Mouse (Mus musculus) spleen, postnatal 14 days (tissue): ENCODE data around the gene Oprm1.

Experiments used
- DNase-seq, 2 experiments: peaks; one replicate each; pipeline ENCODE4 v3.0.0; 2021 to 2022; ENCODE audit warnings: low spot score in 2 of 2

Oprm1 gene

DNA sequence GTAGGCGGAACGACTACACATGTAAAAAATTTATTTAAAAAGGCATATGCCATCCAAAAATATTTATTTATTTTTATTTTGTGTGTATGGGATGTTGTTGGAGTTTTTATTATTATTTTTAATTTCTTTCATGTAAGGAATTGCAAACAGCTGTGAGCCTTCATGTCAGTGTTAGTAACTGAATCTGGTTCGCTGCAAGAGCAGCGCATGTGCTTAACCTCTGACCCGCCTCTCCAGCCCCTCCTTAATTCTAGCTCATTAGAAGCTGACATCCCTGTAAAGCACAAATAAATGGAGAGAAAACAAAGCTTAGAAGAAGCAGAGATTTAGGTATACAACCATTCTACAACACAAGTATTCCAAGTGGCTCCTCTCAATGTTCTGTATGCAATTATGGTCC lies 285.6 kb downstream of the Oprm1 start:
- DNase-seq, result no peak

DNA sequence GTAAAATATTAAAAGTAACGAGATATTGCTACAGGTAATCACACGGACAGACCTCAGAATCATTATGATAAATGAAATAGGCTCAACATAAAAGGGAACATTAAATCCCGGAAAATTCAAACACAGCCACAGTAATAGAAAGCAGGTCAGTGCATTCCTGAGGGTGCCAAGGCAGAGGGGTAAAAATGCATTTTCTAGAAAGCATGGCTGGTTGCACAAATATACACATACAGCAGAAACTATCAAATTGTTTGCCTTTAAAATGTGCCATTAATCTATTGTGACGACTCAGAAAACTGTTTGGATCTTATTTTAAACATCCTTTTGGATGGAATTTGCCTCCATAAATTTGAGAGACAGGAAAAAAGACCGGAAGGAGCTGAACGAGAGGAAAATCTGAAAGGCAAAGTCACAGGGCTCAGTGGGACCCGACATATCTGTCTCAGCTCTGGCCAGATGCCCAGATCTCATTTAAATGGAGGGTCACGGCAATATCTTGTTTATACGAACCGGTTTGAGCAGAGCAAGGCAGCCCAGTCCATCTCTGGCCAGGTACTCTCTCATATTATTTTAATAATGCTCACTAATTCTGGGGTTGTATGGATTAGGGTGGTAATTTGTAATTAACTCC lies 289.1 kb downstream of the Oprm1 start:
- DNase-seq, result no peak

DNA sequence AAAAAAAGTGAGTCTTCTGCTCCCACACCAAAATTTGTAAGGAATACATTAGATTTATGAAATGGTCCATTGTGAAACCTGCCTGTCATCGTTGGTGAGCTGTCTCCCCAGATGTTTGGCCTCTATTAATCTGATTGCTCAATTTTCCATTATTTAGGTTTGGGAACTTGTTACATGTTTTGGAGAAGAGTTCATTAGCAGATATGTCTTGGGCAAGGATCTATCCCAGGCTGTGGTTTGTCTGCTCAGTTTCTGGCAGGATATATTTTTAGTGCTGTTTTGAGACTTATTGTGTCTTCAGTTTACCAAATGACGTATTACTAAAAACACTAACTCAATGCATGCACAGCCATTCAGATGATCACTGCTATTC lies 289.6 kb downstream of the Oprm1 start:
- no peak for DNase-seq

DNA sequence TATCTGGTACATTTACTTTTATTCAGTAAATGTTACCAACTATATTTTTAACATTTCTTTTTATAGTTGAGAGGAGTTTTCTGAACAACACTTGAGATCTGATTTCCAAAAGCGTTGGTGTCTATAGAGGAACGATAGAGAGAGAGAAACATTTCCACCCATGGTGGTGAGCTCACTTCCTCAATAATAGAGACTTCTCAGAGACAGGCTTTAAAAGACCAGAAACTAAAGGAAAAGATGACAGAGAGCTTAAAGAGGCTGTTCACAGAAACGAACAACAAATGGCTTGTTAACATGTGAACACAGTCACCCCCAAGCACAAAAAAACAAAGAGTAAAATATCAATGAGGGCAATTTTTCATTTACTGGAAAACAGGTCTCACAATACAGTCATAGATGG lies 291.6 kb downstream of the Oprm1 start:
- no peak for DNase-seq

DNA sequence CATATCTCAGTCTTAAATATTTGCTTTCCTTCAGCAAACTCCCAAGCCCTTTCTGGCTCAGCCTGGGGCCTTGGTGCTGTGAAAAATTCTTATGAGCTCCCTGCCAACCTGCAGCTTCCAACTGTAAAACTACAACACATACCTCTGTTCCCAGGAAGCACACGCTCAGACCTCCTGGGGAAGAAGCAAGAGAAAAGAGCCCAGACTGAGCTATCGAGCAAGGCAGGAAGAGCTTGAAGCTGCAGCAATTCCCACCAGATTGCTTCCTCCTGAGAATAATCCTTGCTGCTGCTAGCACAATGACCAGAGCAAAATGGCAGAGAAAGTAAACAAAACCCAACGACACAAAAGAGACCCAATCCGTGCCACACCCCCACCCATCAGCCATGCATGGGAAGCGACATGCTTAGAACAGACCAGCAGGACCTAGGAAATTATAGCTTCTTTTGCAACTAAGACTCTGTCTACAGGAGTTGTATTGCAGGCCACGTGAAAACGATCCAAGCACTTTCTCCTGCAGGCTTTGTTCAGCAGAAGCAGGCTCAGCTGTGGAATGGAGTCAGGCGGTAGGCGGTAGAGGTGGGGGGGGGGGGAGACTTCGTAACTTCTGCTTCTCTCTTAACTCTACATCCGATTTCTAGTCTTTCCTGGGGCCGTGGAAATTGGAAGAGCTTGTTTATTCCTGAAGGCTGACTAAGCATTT lies 294.2 kb downstream of the Oprm1 start, which contains the start of gene Ipcef1:
Gene Ipcef1, minus strand, starts transcription at position 164 of the 703 bp plus-strand sequence.
- DNase-seq, result no peak

DNA sequence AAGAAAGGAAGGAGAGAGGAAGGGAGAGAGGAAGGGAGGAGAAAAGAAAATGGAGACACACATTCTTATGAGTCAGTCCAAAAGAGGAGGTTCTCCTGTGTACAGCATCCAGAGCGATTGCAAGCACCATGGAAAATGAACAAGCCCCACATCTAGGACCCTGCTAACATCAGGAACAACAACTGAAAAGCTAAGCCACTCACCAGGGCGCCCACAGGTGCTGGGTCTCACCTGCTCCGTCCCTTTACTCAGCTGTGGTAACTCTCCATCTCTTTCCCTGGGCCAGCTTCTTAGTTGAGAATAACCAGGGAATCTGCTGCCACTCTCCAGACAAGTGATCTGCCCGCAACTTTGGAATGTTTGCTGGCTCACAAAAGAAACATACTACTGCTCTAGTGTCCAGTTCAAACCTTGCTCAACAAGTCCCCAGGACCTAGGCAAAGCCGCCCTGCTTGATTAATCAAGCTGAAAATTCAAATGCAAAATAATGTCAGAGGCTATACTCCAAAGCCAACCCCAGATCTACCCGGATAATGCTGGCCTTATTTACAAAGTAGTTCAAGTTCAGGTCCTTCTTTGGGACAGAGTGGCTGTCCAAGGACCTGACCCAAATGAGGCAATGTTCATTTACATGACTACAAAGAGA lies 296.4 kb downstream of the Oprm1 start:
- DNase-seq, result no peak

DNA sequence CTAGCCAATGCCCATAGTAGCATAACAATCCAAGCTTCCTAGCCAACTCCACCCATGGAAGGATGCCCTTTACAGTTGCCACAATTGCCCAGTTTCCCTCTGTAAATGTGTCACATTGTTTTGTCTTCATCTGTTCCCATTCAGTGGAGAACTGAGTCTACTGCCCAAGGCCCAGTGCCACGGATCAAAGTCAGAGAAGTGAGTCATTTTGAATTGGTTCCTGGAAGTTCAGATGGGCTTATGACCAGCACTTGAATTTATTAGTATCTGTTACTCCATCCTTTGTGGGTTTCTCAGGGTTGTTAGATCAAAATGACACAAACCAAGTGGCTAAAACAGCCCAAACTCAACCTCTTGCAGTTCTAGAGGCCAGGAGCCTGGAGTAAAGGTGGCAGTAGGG lies 299.2 kb downstream of the Oprm1 start:
- DNase-seq, result no peak

DNA sequence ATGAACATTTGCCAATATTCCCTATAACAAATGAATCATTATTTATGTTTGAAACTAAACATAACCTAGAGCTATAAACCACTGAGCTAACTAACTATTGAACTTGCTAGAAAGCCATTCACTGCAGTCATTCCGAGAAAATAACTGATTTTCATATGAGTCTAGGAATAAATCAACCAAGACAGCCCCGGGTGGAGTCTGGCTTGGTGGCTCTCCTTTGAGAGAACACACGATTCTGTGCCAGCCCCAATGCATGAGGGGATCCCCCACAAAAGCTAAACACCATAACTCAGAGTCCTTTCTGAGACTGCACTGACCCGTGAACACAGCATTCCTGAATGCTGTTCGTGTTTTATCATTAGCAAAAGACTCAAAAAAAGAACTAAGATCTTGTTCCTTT lies 302.0 kb downstream of the Oprm1 start:
- no peak for DNase-seq

DNA sequence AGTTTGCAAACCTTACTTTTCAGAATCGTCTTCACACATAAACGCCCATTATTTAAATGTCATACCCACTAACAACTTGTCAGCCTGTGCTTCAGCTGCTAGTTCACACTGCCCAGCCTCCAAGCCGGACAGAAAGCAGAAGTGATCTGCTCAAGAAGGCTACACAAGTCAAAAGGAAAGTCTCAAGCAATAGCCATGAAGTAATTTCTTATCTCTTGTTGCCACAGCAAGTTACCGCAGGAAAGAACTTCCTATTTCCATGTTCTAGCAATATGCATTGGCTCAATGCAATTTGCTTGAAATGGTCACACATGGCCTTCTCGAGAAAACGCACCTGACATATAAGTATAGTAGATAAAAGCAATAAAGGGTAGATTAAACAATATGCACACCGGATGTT lies 304.7 kb downstream of the Oprm1 start:
- no peak for DNase-seq

DNA sequence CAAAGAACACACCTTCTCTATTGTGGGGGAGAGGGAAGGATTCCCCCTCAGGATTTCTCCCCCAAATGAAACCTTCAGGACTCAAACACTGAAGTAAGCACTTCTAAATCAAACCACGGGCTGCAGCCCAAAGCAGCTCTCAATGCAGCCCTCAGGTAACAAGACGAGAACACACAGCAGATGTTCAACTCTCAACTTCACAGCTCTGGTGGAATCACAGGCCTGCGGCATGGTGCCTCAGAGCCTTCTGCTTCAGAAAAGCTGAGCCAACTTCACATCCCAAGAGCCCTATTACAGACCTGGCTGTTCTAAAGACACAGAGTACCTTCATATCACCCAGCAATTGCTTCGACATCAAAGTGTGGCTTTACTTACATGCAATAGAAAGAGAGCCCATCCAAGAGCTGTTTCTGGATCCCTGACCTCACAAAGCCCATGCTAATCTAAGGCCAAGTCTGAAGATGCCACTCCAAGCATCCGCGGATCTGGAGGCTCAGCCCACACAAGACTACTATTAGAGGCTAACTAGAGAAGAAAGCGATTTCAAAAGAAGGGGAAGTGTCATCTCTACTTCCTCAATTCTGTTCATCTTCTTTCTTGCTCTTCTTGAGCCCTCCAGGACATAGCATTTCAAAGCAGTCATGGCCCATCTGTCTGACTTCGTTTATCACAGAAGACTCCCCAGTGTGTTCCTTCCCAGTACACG lies 305.6 kb downstream of the Oprm1 start:
- DNase-seq, result no peak

DNA sequence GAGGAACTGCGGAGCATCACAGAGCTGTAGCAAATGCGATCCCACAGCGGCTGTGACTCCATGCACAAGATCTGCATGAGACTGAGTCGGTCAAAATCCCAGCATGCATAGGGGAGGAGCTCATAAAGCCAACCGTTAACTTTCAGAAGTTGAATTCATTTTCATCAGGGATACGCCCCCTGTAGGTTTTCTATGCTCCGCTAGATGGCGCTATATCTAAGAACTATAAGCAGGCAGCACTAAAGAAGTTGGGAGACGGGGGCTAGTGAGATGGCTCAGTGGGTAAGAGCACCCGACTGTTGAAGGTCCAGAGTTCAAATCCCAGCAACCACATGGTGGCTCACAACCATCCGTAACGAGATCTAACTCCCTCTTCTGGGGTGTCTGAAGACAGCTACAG lies 310.3 kb downstream of the Oprm1 start:
- DNase-seq, result no peak

DNA sequence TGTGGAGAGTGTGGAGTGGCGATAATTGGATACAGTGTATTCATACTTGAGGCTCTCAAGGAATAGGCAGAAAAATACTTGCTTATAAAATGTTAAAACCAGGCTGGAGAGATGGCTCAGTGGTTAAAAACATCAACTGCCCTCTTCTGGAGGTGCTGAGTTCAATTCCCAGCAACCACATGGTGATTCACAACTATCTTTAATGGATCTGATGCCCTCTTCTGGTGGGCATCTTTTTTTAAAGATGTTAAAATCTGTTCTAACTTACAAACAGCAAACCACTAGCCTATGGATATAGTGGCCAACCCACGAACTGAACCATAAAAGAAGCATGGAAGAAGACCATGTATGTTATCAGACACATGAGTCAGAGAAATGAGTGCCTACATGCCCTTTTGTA lies 310.8 kb downstream of the Oprm1 start:
- DNase-seq, result no peak

DNA sequence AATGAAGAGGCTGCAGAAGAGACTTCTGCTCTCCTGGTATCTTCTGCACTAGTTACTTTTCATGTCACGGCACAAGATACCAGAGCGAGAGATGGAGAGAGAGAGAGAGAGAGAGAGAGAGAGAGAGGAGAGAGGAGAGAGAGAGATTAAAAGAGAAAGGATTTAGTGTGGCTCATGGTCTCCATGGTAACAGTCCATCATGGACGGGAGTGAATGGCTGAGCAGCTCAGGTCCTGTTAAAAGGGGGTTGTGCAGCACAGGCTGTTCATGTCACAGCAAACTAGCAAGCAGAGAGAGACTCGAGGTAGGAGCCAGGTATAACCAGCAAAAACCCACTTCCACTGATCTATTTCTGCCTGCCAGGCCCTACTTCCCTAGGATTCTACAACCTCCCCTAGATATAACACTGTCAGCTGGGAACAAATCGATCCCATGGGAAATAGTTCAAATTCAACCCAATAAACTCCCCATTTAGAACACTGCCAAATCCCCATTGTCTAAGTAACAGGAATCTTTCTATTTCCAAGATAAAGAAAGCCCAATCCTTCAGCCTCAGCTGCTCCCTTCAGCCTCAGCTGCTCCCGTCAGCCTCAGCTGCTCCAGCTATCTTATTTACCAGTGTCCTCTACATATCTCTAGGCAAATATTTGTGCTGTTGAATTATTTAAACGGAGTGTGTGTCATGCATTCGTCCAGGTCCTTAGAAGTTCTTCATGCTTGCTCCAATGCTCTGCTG lies 312.0 kb downstream of the Oprm1 start:
- DNase-seq, result no peak

DNA sequence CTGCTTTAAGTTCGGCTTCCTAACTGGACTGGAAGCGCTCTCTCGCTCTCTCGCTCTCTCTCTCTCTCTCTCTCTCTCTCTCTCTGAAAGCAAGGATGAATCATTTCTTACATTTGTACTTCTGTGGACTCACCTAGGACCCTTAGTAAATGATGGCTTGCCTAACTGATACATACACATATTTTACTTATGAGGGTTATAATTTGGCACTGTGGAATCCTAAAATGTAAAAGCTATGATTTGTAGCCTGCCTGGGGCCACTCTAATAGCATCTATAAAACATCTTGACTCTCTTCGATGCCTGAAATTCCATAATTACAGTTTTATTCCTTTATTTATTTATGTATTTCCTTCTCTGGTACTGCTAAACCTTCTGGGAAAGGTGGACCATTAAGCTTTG lies 312.6 kb downstream of the Oprm1 start:
- DNase-seq, result no peak

DNA sequence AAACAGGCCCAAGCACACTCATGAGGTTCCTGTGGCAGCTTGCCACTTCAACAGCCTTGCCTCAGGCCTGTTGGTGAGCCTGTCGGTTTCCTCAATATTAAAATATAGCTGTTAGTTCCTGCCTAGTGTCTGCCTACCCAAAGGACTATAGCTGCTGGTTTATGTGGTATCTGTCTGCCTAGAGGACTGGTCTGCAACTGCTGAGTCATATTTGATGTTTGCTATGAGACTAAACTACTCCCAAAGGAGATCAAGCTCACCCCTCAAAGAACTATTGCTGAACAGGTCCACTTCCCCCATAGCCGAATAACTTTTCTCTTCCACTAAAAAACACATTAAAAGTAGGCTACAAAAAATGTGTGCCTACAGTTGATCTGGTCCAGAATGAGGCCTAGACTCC lies 315.9 kb downstream of the Oprm1 start:
- DNase-seq, result no peak

DNA sequence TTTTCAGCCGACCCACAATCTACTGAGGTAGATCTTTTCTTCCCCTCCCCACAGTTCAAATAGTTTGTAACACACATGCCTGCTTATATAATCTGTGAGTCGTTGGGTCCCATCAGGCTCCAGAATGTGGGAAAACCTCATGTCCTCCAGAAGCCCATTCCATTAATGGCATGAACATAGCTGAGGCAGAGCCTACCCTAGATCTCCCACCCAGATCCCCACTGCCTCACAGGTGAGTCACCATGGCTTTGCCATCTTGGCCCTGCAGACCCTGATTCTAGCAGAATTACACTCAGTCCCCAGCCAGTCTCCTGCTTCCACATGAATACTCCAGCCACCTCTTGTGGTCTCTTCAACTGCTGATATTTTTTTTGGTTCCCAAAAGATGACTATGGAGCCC lies 317.4 kb downstream of the Oprm1 start:
- no peak for DNase-seq

DNA sequence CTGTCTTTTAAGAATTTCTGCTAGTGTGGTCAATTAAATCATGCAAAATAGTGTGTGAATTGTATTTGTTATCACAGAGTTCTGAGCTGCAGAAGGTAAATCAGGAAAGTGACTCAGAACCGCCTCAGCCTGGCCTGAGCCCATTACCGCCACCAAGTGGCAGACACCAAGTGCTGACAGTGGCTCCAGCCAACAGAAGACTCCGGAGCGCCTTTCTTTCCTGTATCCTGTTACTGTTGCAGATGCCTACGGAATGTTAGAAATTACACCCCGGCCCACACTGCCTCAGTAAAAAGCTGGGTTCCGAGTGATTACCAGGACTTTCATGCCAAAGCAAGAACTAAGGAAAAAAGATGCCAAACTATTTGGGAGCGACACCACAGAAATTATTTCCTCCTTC lies 317.9 kb downstream of the Oprm1 start:
- DNase-seq, result peak in 1 of 2 experiments; percentile 39

DNA sequence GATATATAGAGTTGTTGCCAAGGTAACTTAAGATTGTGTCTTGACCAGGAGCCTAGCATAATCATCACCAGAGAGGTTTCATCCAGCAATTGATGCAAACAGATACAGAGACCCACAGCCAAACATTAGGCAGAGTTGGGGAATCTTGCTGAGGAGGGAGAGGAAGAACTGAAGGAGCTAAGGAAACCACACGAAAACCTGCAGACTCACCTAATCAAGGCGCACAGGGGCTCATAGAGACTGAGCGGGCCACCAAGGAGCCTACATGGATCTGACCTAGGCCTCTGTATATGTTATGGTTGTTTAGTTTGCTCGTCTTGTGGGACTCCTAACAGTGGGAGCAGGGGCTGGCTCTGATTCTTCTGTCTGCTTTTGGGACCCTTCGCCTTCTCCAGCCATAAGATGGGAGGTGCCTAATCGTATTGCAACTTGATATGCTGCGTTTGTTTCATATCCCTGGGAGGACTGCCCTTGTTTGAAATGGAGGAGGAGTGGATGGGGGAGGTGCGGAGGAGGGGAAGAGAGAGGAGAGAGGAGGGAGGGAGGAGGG lies 318.4 kb downstream of the Oprm1 start:
- DNase-seq, result no peak

DNA sequence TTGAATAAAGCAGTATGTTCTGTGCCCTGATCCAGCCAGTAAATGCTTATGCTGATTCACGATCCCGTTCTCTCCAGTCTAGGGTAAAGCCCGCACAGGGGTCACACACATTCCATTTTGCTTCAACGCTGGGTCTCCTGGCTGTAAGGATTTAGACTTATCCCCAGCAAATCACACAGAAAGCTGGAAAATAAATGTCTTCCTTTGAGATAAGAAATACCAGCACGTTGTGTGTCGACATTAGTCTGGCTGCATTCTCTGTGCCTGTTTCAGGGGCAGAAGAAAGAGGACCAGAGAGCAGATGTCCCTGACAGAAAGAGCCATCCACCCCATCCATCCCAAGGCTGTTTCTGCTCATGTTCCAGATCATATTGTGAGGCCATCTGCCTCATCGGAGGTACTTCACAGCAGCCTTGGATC lies 319.1 kb downstream of the Oprm1 start:
- no peak for DNase-seq

DNA sequence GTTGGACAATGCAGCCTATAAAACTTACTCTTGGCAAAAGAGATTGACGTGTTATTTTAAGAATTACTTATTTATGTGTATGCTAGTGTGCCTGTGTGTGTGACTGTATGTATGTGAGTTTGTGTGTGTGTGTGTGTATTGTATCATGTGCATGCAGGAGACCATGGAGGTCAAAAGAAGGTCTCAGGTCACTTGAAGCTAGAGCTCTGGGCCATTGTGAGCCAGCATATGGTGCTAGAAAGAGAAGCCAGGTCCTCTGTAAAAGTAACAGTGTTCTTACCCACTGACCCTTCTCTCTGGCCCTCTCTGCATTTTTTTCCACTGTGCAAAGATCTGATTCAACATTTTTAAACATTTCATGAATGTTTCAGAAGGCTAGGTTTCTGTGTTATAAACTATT lies 319.7 kb downstream of the Oprm1 start:
- DNase-seq, result no peak
